8 mouse cellular contexts compared by ENCODE assay signal in genomic region chr10:75859786-75860470, GRCm38 (mm10). TPM values are rescaled to one million over a fixed set of nuclear protein-coding genes. Genes with fewer than 3 reads are reported as not detected.
A peak's percentile ranks its signal among the peaks of the same experiment; 100 is the strongest.
DNase-seq lines count a peak whose midpoint lies in the region; ATAC-seq lines count a peak whose summit lies in the region.
"Not testable (repeated sequence)": the region's sequence is repeated elsewhere in the genome, so short reads cannot be mapped to it uniquely, and the experiment has no call there.

Gene Mif (minus strand): TSS chr10:75860240.

- ATAC-seq in hindbrain, embryonic 13.5 days (ENCODE audit: low FRiP score): peak; percentile 95

- under 1% methylated on average over 46 of the region's 46 CpGs for WGBS in hindbrain, embryonic 13.5 days

- peak within 1 kb of the TSS; percentile 97 for H3K27ac ChIP-seq in hindbrain, embryonic 13.5 days

- peak within 1 kb of the TSS; percentile 73 for H3K4me3 ChIP-seq in hindbrain, embryonic 13.5 days

- peaks cover 40% of the 10 kb centered on the region for H3K4me1 ChIP-seq in hindbrain, embryonic 13.5 days (replicated peaks)

- H3K4me2 ChIP-seq in hindbrain, embryonic 13.5 days: peak within 1 kb of the TSS; percentile 76

- H3K27me3 ChIP-seq in hindbrain, embryonic 13.5 days: not testable (repeated sequence)

- peak; percentile 96 for DNase-seq in NIH3T3 (ENCODE audit: low read depth)
- DNase-seq in cerebellum, postnatal 10 days: peak; percentile 93 to 94
- DNase-seq in frontal cortex, postnatal 14 days (ENCODE audit: low spot score in 2 of 2): peak; percentile 72 to 78
- peak; percentile 83 to 85 for DNase-seq in layer of hippocampus, postnatal 36 days
- DNase-seq in lung, postnatal 36 days: peak; percentile 89
- DNase-seq in retina, postnatal 1 day: peak; percentile 94
- peak; percentile 78 to 85 for DNase-seq in urinary bladder, adult 18-20 months (ENCODE audit: low spot score in 2 of 2)

- peak within 1 kb of the TSS; percentile 87 for H3K9ac ChIP-seq in hindbrain, embryonic 13.5 days

- H3K36me3 ChIP-seq in hindbrain, embryonic 13.5 days: peaks cover 17% of the 10 kb centered on the region

- not testable (repeated sequence) for H3K9me3 ChIP-seq in hindbrain, embryonic 13.5 days

RNA-seq across cellular contexts. Expression of gene Mif, which starts in this region (rescaled TPM):
- polyA plus RNA-seq in hindbrain, embryonic 13.5 days (2015; fragmentation: Nextera tagmentation; extraction: Ambion mirVana): 1,531 and 1,576 TPM in 2 replicates
- total RNA-seq in layer of hippocampus, postnatal 36 days (2021): 100 to 1,000 TPM; 432 to 467 TPM

Comparison
In these comparisons a context has a peak if more than half of its experiments do, and no peak if none do; other contexts are left out.
1. Peak in every context shown above with its lines: DNase-seq, ATAC-seq, H3K4me3 ChIP-seq and H3K27ac ChIP-seq.